Mouse (Mus musculus): ENCODE data around the gene Nusap1.

DNA sequence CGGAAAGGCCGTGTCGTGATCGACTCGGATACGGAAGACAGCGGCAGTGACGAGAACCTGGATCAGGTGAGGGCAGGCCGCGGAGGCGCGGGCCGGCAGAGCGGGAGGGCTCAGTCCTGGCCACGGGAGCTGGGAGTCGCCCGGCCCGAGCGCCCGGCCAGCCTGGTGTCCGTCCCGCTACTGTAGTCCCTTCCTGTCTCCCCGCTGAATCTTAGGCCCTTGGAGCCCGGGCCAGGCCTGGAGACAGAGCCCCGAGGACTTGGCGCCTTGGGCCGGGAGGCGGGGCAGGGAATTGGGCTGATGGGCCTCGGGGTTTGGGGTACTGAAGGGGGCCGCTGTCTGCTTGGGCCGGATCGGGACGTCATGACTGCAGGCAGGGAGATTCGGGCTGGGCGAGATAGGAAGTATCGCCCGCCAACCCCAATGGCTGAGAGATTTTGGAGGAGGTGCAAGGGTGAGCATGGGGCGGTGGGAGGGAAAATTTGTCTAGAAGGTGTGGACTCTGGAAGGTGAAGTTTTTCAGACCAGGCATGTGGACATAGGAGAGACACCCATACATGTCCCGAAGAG is 57.2 kb downstream of the Nusap1 start:
- no peak for TF ChIP-seq POLR2A (IDR thresholded peaks at IDR 0.05; ENCODE audit: control insufficient read depth, extremely low read depth, insufficient read depth, low read length, poor library complexity)
- no peak for TF ChIP-seq CTCF (IDR thresholded peaks at IDR 0.05; ENCODE audit: borderline replicate concordance, control insufficient read depth, extremely low read depth, insufficient read depth, low read length, poor library complexity)

Measured in thymus, adult 2 months (tissue).